Mouse (Mus musculus): ENCODE data around the gene Scn1b. TPM values are rescaled to one million over a fixed set of nuclear protein-coding genes. Genes with fewer than 3 reads are reported as not detected.

Scn1b gene
- polyA plus RNA-seq, 1 experiment from 2014 or later = 5.1 TPM

GRCm38 (mm10) chr7:31081106-31081505 lies 45.7 kb downstream of the Scn1b start:
- Histone ChIP-seq H3K4me3 (no peak overlapping the region), H3K27ac (no peak overlapping the region), H3K4me1 (peaks cover 40% of the 10 kb centered on the region), H3K9ac (no peak overlapping the region), H3K4me2 (replicated peaks) (no peak overlapping the region), H3K9me3 (no peaks in the 10 kb centered on the region), H3K36me3 (no peaks in the 10 kb centered on the region), H3K27me3 (no peaks in the 10 kb centered on the region)
- no peak for ATAC-seq (ENCODE audit: insufficient number of reproducible peaks, insufficient read depth, low FRiP score, low TSS enrichment)
- 35% methylated on average over 1 of the region's 1 CpGs for WGBS

GRCm38 (mm10) chr7:31080611-31081010 lies 46.2 kb downstream of the Scn1b start:
- Histone ChIP-seq H3K9ac (no peak overlapping the region), H3K27ac (no peak overlapping the region), H3K4me1 (peaks cover 40% of the 10 kb centered on the region), H3K4me2 (replicated peaks) (no peak overlapping the region), H3K27me3 (no peaks in the 10 kb centered on the region), H3K4me3 (no peak overlapping the region), H3K9me3 (no peaks in the 10 kb centered on the region), H3K36me3 (no peaks in the 10 kb centered on the region)
- no peak for ATAC-seq (ENCODE audit: insufficient number of reproducible peaks, insufficient read depth, low FRiP score, low TSS enrichment)
- WGBS = 29% methylated on average over 3 of the region's 3 CpGs

- no peak overlapping the region for H3K27ac ChIP-seq
- no peak for ATAC-seq (ENCODE audit: insufficient number of reproducible peaks, insufficient read depth, low FRiP score, low TSS enrichment)
- 97% methylated on average over 8 of the region's 8 CpGs for WGBS
- H3K9me3 ChIP-seq = no peaks in the 10 kb centered on the region
- H3K4me3 ChIP-seq = no peak overlapping the region
- no peak overlapping the region for H3K9ac ChIP-seq
- H3K4me1 ChIP-seq = peaks cover 33% of the 10 kb centered on the region
- H3K4me2 ChIP-seq (replicated peaks) = no peak overlapping the region
- no peaks in the 10 kb centered on the region for H3K27me3 ChIP-seq
- H3K36me3 ChIP-seq = no peaks in the 10 kb centered on the region
Observed at GRCm38 (mm10) chr7:31079670-31080069, 47.1 kb downstream of the Scn1b start.

- Histone ChIP-seq H3K9ac (no peak overlapping the region), H3K4me3 (no peak overlapping the region), H3K9me3 (no peaks in the 10 kb centered on the region), H3K27ac (peak overlapping the region; percentile 9; the same call in 1 of the 2 replicates), H3K4me2 (replicated peaks) (no peak overlapping the region), H3K4me1 (peaks cover 18% of the 10 kb centered on the region), H3K36me3 (no peaks in the 10 kb centered on the region), H3K27me3 (no peaks in the 10 kb centered on the region)
- no peak for ATAC-seq (ENCODE audit: insufficient number of reproducible peaks, insufficient read depth, low FRiP score, low TSS enrichment)
- 33% methylated on average over 5 of the region's 5 CpGs for WGBS
Observed at GRCm38 (mm10) chr7:31077885-31078445, 48.8 kb downstream of the Scn1b start.

GRCm38 (mm10) chr7:31077470-31077869 lies 49.3 kb downstream of the Scn1b start:
- H3K9ac ChIP-seq = no peak overlapping the region
- H3K4me1 ChIP-seq = peaks cover 14% of the 10 kb centered on the region
- H3K4me2 ChIP-seq (replicated peaks) = no peak overlapping the region
- no peaks in the 10 kb centered on the region for H3K27me3 ChIP-seq
- ATAC-seq (ENCODE audit: insufficient number of reproducible peaks, insufficient read depth, low FRiP score, low TSS enrichment) = peak; percentile 29; the same call in 1 of the 2 replicates
- H3K27ac ChIP-seq = 0 out of 2 replicates have a peak overlapping the region, but pooled peaks have one; percentile 9
- WGBS = 25% methylated on average over 6 of the region's 6 CpGs
- no peaks in the 10 kb centered on the region for H3K36me3 ChIP-seq
- no peak overlapping the region for H3K4me3 ChIP-seq
- no peaks in the 10 kb centered on the region for H3K9me3 ChIP-seq

GRCm38 (mm10) chr7:31076492-31076891 lies 50.3 kb downstream of the Scn1b start, which contains the start of gene Fxyd3:
Fxyd3 (minus strand) TSS chr7:31076704.
- H3K4me3 ChIP-seq = no peak within 1 kb of the TSS
- H3K9me3 ChIP-seq = no peaks in the 10 kb centered on the region
- no peak within 1 kb of the TSS for H3K9ac ChIP-seq
- 41% methylated on average over 5 of the region's 5 CpGs for WGBS
- no peak for ATAC-seq (ENCODE audit: insufficient number of reproducible peaks, insufficient read depth, low FRiP score, low TSS enrichment)
- no peaks in the 10 kb centered on the region for H3K36me3 ChIP-seq
- peak within 1 kb of the TSS; percentile 14; the same call in 1 of the 2 replicates for H3K27ac ChIP-seq
- H3K4me1 ChIP-seq = peaks cover 14% of the 10 kb centered on the region
- no peaks in the 10 kb centered on the region for H3K27me3 ChIP-seq
- 0 out of 2 replicates have a peak within 1 kb of the TSS, but pooled peaks have one; percentile 11 for H3K4me2 ChIP-seq (replicated peaks)

- no peak for ATAC-seq (ENCODE audit: insufficient number of reproducible peaks, insufficient read depth, low FRiP score, low TSS enrichment)
Observed at GRCm38 (mm10) chr7:31074713-31075069, 52.1 kb downstream of the Scn1b start.

GRCm38 (mm10) chr7:31074061-31074712 lies 52.6 kb downstream of the Scn1b start:
- Histone ChIP-seq H3K27ac (no peak overlapping the region), H3K9me3 (no peaks in the 10 kb centered on the region), H3K4me1 (peaks cover 14% of the 10 kb centered on the region), H3K36me3 (no peaks in the 10 kb centered on the region), H3K4me2 (replicated peaks) (no peak overlapping the region), H3K27me3 (no peaks in the 10 kb centered on the region), H3K4me3 (no peak overlapping the region), H3K9ac (no peak overlapping the region)
- WGBS = 77% methylated on average over 7 of the region's 7 CpGs
- no peak for ATAC-seq (ENCODE audit: insufficient number of reproducible peaks, insufficient read depth, low FRiP score, low TSS enrichment)

More at GRCm38 (mm10) chr7:31074713-31075069, 52.1 kb downstream of the Scn1b start:
- H3K4me2 ChIP-seq (replicated peaks) = no peak overlapping the region
- WGBS = 86% methylated on average over 5 of the region's 5 CpGs
- H3K9ac ChIP-seq = no peak overlapping the region
- H3K36me3 ChIP-seq = no peaks in the 10 kb centered on the region
- no peaks in the 10 kb centered on the region for H3K27me3 ChIP-seq
- no peaks in the 10 kb centered on the region for H3K9me3 ChIP-seq
- H3K27ac ChIP-seq = no peak overlapping the region
- peaks cover 14% of the 10 kb centered on the region for H3K4me1 ChIP-seq
- H3K4me3 ChIP-seq = no peak overlapping the region

- no peaks in the 10 kb centered on the region for H3K36me3 ChIP-seq
- H3K27me3 ChIP-seq = no peaks in the 10 kb centered on the region
- H3K9me3 ChIP-seq = no peaks in the 10 kb centered on the region
- no peak overlapping the region for H3K27ac ChIP-seq
- no peak overlapping the region for H3K9ac ChIP-seq
- no peak for ATAC-seq (ENCODE audit: insufficient number of reproducible peaks, insufficient read depth, low FRiP score, low TSS enrichment)
- no peak overlapping the region for H3K4me2 ChIP-seq (replicated peaks)
- peaks cover 14% of the 10 kb centered on the region for H3K4me1 ChIP-seq
- H3K4me3 ChIP-seq = no peak overlapping the region
Observed at GRCm38 (mm10) chr7:31073546-31073945, 53.3 kb downstream of the Scn1b start.

GRCm38 (mm10) chr7:31072326-31072725 lies 54.5 kb downstream of the Scn1b start:
- no peak overlapping the region for H3K27ac ChIP-seq
- WGBS = 51% methylated on average over 9 of the region's 9 CpGs

GRCm38 (mm10) chr7:31070324-31070723 lies 56.5 kb downstream of the Scn1b start:
- Histone ChIP-seq H3K9me3 (no peaks in the 10 kb centered on the region), H3K4me1 (0 out of 2 replicates have a peak, but pooled peaks cover 3% of the 10 kb centered on the region), H3K27ac (no peak overlapping the region), H3K4me2 (replicated peaks) (no peak overlapping the region), H3K9ac (no peak overlapping the region), H3K27me3 (no peaks in the 10 kb centered on the region), H3K36me3 (no peaks in the 10 kb centered on the region), H3K4me3 (no peak overlapping the region)
- WGBS = 81% methylated on average over 6 of the region's 6 CpGs
- no peak for ATAC-seq (ENCODE audit: insufficient number of reproducible peaks, insufficient read depth, low FRiP score, low TSS enrichment)

More at GRCm38 (mm10) chr7:31072326-31072725, 54.5 kb downstream of the Scn1b start:
- Histone ChIP-seq H3K36me3 (no peaks in the 10 kb centered on the region), H3K27me3 (no peaks in the 10 kb centered on the region), H3K4me1 (peaks cover 12% of the 10 kb centered on the region), H3K9me3 (no peaks in the 10 kb centered on the region), H3K4me3 (no peak overlapping the region), H3K9ac (no peak overlapping the region), H3K4me2 (replicated peaks) (no peak overlapping the region)
- ATAC-seq (ENCODE audit: insufficient number of reproducible peaks, insufficient read depth, low FRiP score, low TSS enrichment) = no peak

- Histone ChIP-seq H3K9me3 (no peaks in the 10 kb centered on the region), H3K36me3 (no peaks in the 10 kb centered on the region), H3K4me1 (0 out of 2 replicates have a peak, but pooled peaks cover 3% of the 10 kb centered on the region), H3K4me2 (replicated peaks) (no peak overlapping the region), H3K27ac (no peak overlapping the region), H3K4me3 (no peak overlapping the region), H3K9ac (no peak overlapping the region), H3K27me3 (no peaks in the 10 kb centered on the region)
- no peak for ATAC-seq (ENCODE audit: insufficient number of reproducible peaks, insufficient read depth, low FRiP score, low TSS enrichment)
- WGBS = 84% methylated on average over 14 of the region's 14 CpGs
Observed at GRCm38 (mm10) chr7:31069491-31069890, 57.3 kb downstream of the Scn1b start.

All from embryonic facial prominence, embryonic 12.5 days (tissue).